25 mouse cellular contexts compared by ENCODE assay signal in the genomic region with DNA sequence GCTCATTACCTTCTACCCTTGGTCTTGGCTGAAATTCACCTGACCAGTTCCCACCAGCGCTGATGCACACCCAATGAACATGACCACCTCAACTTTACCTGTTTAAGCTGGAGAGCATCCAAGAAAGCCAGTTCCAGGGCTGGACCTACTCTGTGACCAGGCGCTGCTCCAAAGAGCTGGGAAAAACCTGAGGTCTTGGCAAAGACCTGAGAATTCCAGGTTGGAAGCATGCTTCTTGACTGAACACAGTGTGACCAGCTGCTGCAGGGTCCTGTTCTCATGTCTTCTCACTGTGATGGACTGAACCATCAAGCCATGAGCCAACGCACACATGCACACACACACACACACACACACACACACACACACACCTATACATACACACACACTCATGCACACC. TPM values are rescaled to one million over a fixed set of nuclear protein-coding genes. Genes with fewer than 3 reads are reported as not detected.
DNase-seq lines count a peak whose midpoint lies in the region; ATAC-seq lines count a peak whose summit lies in the region.
"Had no signal": no experiment of that assay in that cellular context is flagged by ENCODE, and none has a peak within 500 bp of the region (broad histone marks: within the 10 kb centered on the region; RNA-seq: fewer than 3 reads in every experiment).

No protein-coding gene starts in this region.

- peak; percentile 36 for ATAC-seq in cerebellum, adult (ENCODE audit: insufficient number of reproducible peaks, low FRiP score, low TSS enrichment)
- ATAC-seq in erythroid progenitor cell, adult 5-6 weeks (replicated peaks; ENCODE audit: low FRiP score, poor library complexity, severe bottlenecking): no peak
- ATAC-seq: activated CD4-positive, CD25-positive, alpha-beta regulatory T cell, adult 4 months; forebrain, embryonic 13.5 days; forebrain, embryonic 16.5 days; hindbrain, postnatal 0 days; inflammation-experienced regulatory T-cells, adult 6 months; intestine, embryonic 16.5 days had no signal

- DNase-seq in cerebellum, adult 11 months: no peak
- peak; percentile 59 for DNase-seq in heart, adult 11 months
- DNase-seq in heart, adult 18-20 months: no peak
- DNase-seq in brain, adult 2 months (ENCODE audit: low read depth, low spot score): peak; percentile 55
- peak; percentile 77 to 80 for DNase-seq in cerebellum, postnatal 10 days
- DNase-seq in gastrocnemius, postnatal 36 days: no peak
- DNase-seq: adrenal gland, adult 8-10 months; adrenal gland, postnatal 25 days; embryo, embryonic 11 days; gastrocnemius, postnatal 10 days; heart, adult 2 months; heart, postnatal 14 days; heart, postnatal 4 days; kidney, adult 2 months had no signal

- intact Hi-C loops in gastrocnemius, postnatal 36 days (cut with DNase I): no loop called here

RNA-seq across cellular contexts. Expression of gene Actbl2, which starts 46.0 kb away (rescaled TPM):
- total RNA-seq in heart, adult 18-20 months (2021): not detected
- not detected for total RNA-seq in gastrocnemius, postnatal 36 days (2021)
- total RNA-seq in erythroid progenitor cell, adult 5-6 weeks (2015; ENCODE audit: low replicate concordance): not detected in 2 replicates
- not detected in 2 replicates for total RNA-seq in erythroid progenitor cell, adult 5-6 weeks (2017; ENCODE audit: low replicate concordance)
- total RNA-seq: adrenal gland, adult 8-10 months; adrenal gland, postnatal 25 days; ES-E14; gastrocnemius, adult 18-20 months; gastrocnemius, postnatal 10 days; gastrocnemius, postnatal 4 days; heart, adult 2 months; heart, postnatal 14 days; heart, postnatal 4 days had no signal

Comparison
In these comparisons a context has a peak if more than half of its experiments do, and no peak if none do; other contexts are left out.
1. DNase-seq: peak in heart, adult 11 months (single experiment), brain, adult 2 months (single experiment) and cerebellum, postnatal 10 days (2 of 2); none in cerebellum, adult 11 months (single experiment), heart, adult 18-20 months (0 of 2) and gastrocnemius, postnatal 36 days (0 of 2).